Mouse (Mus musculus): ENCODE measurements around the gene Glis3. TPM values are rescaled to one million over a fixed set of nuclear protein-coding genes. Genes with fewer than 3 reads are reported as not detected.

Gene Glis3
- polyA plus RNA-seq, 1 experiment: 0.30 TPM

DNA sequence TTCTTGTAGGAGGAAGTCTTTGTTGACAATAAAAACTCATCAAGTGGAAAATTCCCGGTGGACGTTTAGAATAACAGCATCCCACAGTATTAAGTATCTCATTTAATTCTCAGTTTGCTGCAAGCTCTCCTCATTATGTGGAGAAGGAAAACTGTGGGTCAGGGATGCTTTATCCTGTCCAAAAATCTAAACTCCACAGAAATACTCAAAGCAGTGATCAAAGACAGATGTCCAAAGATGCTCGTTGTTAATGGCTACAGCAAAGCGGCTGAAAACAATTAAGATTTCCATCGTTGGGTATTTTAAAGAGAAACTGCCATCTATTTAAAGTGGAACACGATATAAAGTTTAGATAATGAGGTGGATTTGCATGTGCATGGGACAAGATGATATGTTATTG is 454.2 kb downstream of the Glis3 start:
- WGBS: 53% methylated on average over 6 of the region's 6 CpGs
- no peak for DNase-seq (ENCODE audit: low read depth, low spot score)

DNA sequence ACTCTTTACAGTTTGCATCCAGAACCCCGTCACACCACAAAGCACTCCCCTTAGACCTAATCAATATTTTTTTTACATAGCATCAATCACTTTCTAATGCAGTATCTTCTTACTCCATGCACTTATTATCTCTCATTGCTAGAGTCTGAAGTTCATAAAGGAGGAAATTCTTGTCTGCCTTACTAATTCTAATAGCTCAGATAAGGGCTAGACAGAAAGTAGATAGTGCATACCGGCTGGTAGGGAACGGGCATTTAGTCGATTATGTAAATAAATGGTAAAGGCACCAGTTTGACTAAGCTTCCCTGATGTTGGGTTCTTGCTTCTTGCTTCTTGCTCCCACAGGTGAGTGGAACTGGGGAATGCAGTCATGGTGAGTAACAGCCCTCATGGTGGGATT is 468.2 kb downstream of the Glis3 start:
- WGBS: 65% methylated on average over 4 of the region's 4 CpGs

More for the DNA sequence above, 468.2 kb downstream of the Glis3 start:
- no peak for DNase-seq (ENCODE audit: low read depth, low spot score)

Other genes starting within 250 kb of the Glis3 start
- 41.5 and 42.0 TPM in 2 replicates for gene Slc1a1, start 155.0 kb upstream of the Glis3 start, polyA plus RNA-seq (2012; rRNA removed)

All from large intestine, adult 2 months (tissue).